Mouse (Mus musculus): ENCODE data around the gene Rae1.

The Rae1 gene

DNA sequence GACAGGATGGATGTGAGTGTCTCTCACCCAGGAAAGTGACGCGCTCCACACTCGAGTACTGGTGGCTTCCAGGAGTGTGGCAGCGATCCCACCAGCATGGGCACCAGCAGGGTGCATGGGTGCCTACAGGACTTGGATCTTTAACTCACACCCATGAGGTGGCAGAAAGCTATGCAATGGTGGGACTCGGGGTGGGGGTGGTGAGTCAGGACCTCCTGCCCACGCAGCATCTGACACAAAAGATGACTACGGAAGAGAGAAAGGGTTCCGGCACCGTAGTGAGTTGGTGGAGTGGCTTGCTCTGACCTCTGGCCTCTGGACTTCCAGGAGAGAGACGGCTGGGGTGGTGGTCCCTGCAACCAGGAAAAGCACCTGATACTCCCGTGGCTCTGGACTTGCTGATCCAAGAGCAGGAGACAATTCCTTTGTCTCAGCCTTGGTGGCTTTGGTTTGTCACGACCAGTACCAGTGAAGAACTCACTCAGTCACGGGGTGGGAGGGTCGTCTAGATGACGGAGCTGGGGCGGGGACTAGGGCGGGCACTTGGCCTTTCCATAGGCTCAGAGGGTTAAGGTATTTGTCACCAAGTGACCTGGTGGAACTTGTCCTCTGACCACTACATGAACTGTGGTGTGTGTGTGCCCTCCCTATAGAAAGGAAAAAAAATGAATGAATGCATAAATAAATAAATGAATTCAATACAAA is 48.3 kb downstream of the Rae1 start:
- DNase-seq (ENCODE audit: low read depth, low spot score) = no peak

GRCm38 (mm10) chr2:173049231-173049630 is 49.3 kb downstream of the Rae1 start:
- DNase-seq (ENCODE audit: low read depth, low spot score) = no peak

- DNase-seq (ENCODE audit: low read depth, low spot score) = no peak
These were observed 49.9 kb downstream of the Rae1 start for GRCm38 (mm10) chr2:173049817-173050216.

DNA sequence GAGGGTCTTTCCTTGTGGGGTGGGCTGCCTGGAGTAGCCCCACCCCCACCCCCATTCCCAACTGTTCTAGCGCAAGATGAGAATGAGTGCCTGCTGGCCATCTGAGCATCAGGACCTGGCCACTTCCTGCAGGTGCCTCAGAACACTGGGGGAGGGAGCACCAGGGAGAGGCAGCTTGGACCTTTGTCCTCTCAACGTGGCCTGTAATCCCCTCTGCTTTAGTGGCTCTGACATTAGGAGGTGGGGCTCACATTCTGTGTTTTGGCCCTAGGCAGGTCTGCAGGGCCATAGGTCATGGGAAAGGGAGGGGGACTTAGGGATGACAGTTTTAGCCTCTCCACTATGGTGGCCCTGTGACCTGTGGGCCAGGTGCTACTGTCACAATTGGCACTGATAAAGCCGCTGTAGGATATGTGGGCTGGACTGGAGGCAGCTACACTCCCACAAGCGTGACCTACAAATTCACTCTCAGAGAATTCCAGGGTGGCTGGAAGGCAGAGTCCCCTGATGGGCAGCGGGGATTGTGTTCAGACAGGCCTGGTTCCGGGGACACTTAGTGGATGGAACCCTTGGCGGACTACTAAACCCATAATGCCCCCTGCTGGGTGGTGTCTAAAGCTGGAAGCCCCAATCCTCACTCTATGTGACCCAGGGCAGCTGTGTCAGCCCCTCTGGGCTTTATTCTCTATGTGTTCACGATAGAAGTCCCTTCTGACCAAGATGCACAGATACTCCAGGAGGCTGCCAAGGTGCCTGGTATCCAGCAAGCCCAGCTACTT is 50.9 kb downstream of the Rae1 start:
- DNase-seq (ENCODE audit: low read depth, low spot score) = no peak

GRCm38 (mm10) chr2:173052881-173053280 is 53.0 kb downstream of the Rae1 start:
- DNase-seq (ENCODE audit: low read depth, low spot score) = no peak

GRCm38 (mm10) chr2:173053846-173054245 is 53.9 kb downstream of the Rae1 start:
- DNase-seq (ENCODE audit: low read depth, low spot score) = no peak

DNA sequence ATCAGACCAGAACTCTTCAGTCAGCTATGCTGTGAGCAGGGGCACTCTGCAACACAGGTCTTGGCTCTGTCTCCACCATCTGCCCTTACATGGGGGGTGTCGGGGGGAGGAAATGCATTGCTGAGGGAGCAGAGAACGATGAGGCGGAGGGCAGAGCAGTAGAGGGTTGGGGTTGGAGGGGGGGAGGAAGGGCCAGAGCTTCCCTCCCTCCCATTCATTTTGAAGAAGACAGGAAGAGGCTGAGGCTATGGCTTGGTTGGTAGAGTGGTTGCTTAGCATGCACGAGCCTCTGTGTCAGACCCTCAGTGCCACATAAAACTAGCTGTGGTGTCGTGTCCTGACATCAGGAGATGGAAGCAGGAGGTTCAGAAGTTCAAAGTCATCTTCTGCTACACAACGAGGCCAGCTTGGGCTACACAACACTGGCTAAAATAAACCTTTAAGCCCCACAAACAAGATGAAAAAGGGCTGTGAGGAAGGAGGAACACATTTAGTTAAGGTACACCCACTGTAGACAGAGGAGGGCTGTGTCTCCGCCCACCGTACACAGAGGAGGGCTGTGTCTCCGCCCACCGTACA is 56.5 kb downstream of the Rae1 start:
- no peak for DNase-seq (ENCODE audit: low read depth, low spot score)

- no peak for DNase-seq (ENCODE audit: low read depth, low spot score)
These were observed 57.0 kb downstream of the Rae1 start for GRCm38 (mm10) chr2:173056882-173057315.

DNA sequence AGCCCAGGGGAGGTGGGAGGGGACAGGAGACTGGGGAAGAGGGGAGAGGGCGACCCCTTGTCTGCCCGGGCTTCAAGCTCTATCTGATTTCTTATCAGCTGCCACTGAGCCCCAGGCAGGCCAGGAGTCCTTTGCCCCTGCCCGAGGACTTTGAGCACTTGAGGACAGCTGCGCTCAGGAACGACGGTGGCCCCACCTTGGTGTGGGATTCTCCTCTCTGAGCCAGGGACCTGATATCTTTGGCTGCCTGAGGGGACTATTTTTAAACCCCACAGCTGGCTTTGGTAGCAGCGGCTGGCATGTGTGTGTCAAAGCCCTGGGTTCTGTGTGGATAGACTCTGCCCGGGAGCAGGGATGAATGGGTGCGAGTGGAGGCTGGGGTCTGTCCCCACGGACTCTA is 57.7 kb downstream of the Rae1 start:
- no peak for DNase-seq (ENCODE audit: low read depth, low spot score)

DNA sequence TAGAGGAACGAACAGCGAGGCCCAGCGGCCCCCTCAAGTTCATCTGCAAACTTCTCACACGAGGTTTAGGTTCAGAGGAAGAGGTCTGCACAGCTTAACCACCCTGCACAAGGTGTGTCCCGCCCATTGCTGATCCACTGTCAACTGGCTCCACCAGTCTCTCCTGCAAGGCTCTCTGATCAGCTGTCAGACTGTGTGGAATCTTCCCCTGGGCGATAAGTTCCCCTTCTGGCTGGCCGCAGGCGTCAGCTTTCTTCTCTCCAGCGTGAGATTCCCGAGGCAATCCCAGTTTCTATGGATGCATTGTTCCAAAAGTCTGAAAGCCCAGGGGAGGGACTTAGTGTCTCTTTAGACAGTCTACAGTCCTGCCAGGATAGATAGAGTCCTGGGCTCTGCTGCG is 58.3 kb downstream of the Rae1 start:
- no peak for DNase-seq (ENCODE audit: low read depth, low spot score)

DNA sequence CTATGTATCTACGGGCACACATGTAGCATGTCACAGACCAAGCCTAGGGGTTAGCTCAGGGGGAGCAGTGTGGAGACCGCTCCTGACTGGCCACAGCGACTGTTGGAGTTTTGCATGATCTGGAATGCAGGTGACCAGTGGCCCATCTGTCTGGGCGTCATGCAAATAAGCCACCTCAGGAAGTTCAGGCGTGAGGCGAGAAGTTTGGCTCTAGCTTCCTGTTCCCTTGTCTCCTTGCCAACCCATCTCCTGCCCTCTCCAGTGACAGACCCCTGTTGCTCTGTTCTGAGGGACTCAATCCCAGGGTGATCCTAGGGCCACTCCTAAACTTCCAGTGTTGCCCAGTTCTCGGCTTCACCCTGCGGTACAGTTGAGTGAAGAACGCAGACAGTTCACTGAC is 60.5 kb downstream of the Rae1 start:
- DNase-seq (ENCODE audit: low read depth, low spot score) = no peak

- DNase-seq (ENCODE audit: low read depth, low spot score) = no peak
These were observed 61.8 kb downstream of the Rae1 start for GRCm38 (mm10) chr2:173061443-173062351.

GRCm38 (mm10) chr2:173063219-173063618 is 63.3 kb downstream of the Rae1 start:
- no peak for DNase-seq (ENCODE audit: low read depth, low spot score)

DNA sequence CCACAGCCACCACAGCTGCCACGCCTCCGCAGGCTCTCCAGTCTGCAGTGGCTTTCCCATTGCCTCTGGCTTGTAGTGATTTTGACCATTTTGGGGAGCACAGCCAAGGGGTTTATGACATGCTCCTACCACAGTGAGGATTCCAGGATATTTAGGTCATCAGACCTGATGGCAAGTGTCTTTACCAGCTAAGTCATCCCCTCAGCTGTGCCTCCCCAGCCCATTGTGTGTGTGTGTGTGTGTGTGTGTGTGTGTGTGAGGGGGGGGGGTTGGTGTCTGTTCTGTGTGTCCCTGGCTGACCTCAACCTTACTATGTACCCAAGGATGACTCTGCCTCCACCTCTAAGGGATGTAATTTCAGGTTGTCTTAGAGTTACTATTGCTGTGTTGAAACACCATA is 64.9 kb downstream of the Rae1 start:
- DNase-seq (ENCODE audit: low read depth, low spot score) = no peak

All from mesoderm, embryonic 11.5 days (tissue).